Mouse (Mus musculus) intestine, embryonic 16.5 days (tissue): ENCODE measurements around the gene Mst1r. TPM values are rescaled to one million over a fixed set of nuclear protein-coding genes. Genes with fewer than 3 reads are reported as not detected.

Source experiments
- ATAC-seq: fragments of 200-750 bp; cut with Nextera tagmentation; 2 replicates; pipeline ENCODE4 v1.8.0; 2017; ENCODE audit warnings: moderate TSS enrichment, moderate library complexity
- H3K27ac ChIP-seq: fragments of 300-500 bp; sonication (generic); 2 replicates; pipeline ENCODE4 v1.5.1; 2014; ENCODE audit warnings: mild to moderate bottlenecking, low read length
- H3K27me3 ChIP-seq: fragments of 300-500 bp; sonication (generic); replicated peaks from 2 replicates; pipeline ENCODE4 v1.6.1; 2014; ENCODE audit warnings: low read length, control low read depth, mixed read lengths; ENCODE audit not compliant: control insufficient read depth, insufficient read depth
- H3K36me3 ChIP-seq: fragments of 300-500 bp; sonication (generic); 2 replicates; pipeline ENCODE4 v1.6.1; 2014; ENCODE audit warnings: low read length, control low read depth; ENCODE audit not compliant: control insufficient read depth, insufficient read depth
- H3K4me1 ChIP-seq: fragments of 300-500 bp; sonication (generic); 2 replicates; pipeline ENCODE4 v1.6.1; 2014; ENCODE audit warnings: low read length, control low read depth, mixed read lengths; ENCODE audit not compliant: control insufficient read depth, insufficient read depth
- H3K4me2 ChIP-seq: fragments of 300-500 bp; sonication (generic); 2 replicates; pipeline ENCODE4 v1.6.1; 2014; ENCODE audit warnings: low read depth, low read length, control low read depth
- H3K4me3 ChIP-seq: fragments of 300-500 bp; sonication (generic); 2 replicates; pipeline ENCODE4 v1.5.1; 2014; ENCODE audit warnings: mild to moderate bottlenecking, low read length
- H3K9ac ChIP-seq: fragments of 300-500 bp; sonication (generic); 2 replicates; pipeline ENCODE4 v1.6.1; 2014; ENCODE audit warnings: low read depth, low read length
- H3K9me3 ChIP-seq: fragments of 300-500 bp; sonication (generic); 2 replicates; pipeline ENCODE4 v1.6.1; 2016; ENCODE audit warnings: low read length, control low read depth; ENCODE audit not compliant: control insufficient read depth
- WGBS: fragments of 180-500 bp; shearing (Covaris S2); extraction: QIAGEN DNeasy Blood & Tissue Kit; methylation state at CpG from one replicate; pipeline ENCODE4 v1.1.7; 2014; 5-methylcytosine and 5-hydroxymethylcytosine counted together
- polyA plus RNA-seq: library from polyadenylated mRNA; unstranded; fragments of >200 nt; fragmentation: Nextera tagmentation; extraction: Ambion mirVana; gene quantifications from 2 replicates; pipeline ENCODE4 v1.2.1, GENCODE M21; 2015

The Mst1r gene
- polyA plus RNA-seq, 1 experiment from 2014 or later, result 13.3 TPM

DNA sequence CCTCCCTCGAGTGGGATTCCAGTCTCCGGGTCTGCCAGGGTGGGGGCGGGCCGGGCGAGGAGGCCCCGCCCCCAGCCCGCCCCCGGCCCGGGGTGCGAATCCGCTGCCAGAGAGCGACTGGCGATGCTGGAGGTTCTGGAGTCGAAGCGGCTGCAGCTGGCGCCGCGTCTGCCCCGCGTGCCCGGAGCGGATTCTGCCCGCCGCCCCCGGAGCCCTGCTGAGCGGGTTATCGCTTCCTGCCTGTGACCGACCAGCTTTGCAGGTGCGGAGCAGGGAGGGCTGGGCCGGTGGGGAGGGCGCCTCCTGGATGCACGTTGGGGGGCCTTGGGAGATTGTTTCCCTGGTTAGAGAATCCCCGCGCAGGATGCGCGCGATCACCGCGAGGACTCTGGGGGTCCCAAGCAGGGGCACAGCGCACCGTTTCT, 29.1 kb downstream of the Mst1r start:
- H3K36me3 ChIP-seq, result no peaks in the 10 kb centered on the region
- no peaks in the 10 kb centered on the region for H3K9me3 ChIP-seq
- H3K4me2 ChIP-seq, result peak overlapping the region; percentile 94
- H3K4me1 ChIP-seq, result peaks cover 19% of the 10 kb centered on the region
- H3K27me3 ChIP-seq, result peaks cover 16% of the 10 kb centered on the region
- 0 out of 2 replicates have a peak, but pooled peaks have one; percentile 29 for ATAC-seq
- peak overlapping the region; percentile 53 for H3K4me3 ChIP-seq
- WGBS, result 1% methylated on average over 40 of the region's 41 CpGs
- H3K27ac ChIP-seq, result no peak overlapping the region
- peak overlapping the region; percentile 66 for H3K9ac ChIP-seq

DNA sequence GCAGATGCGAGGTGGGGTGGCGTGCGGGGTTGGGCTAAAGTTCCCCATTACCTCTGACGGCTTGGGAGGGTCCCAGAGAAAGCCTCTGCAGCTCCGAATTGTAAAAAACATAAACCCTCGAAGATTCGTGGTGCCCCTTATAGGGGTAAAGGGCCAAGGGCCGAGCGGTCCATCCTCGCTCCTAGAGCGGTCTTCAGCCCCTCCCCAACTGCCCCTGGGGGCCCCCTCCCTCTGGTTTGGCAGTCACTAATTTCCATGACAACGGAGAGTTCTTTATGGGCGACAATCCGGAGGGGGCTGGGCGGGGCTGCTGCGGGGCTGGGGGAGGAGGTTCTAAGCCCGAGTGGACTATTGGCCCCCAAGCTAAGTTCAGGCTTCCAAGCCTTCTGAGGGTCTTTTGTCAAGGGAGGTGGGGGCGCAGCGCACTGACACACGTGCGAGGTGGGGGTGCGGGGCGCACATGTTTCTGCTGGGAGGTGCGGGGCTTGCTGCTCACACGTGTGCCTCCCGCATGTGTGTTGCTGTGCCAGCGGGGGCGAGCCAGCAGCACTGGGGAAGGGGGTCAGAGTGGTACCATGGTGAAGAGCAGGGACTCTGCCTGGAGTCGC, 29.6 kb downstream of the Mst1r start:
- no peaks in the 10 kb centered on the region for H3K9me3 ChIP-seq
- peak overlapping the region; percentile 53 for H3K4me3 ChIP-seq
- no peaks in the 10 kb centered on the region for H3K36me3 ChIP-seq
- H3K27ac ChIP-seq, result no peak overlapping the region
- H3K4me1 ChIP-seq, result peaks cover 14% of the 10 kb centered on the region
- peak overlapping the region; percentile 94 for H3K4me2 ChIP-seq
- 0 out of 2 replicates have a peak, but pooled peaks have one; percentile 21 for ATAC-seq
- 4% methylated on average over 29 of the region's 29 CpGs for WGBS
- H3K9ac ChIP-seq, result peak overlapping the region; percentile 66
- peaks cover 16% of the 10 kb centered on the region for H3K27me3 ChIP-seq

DNA sequence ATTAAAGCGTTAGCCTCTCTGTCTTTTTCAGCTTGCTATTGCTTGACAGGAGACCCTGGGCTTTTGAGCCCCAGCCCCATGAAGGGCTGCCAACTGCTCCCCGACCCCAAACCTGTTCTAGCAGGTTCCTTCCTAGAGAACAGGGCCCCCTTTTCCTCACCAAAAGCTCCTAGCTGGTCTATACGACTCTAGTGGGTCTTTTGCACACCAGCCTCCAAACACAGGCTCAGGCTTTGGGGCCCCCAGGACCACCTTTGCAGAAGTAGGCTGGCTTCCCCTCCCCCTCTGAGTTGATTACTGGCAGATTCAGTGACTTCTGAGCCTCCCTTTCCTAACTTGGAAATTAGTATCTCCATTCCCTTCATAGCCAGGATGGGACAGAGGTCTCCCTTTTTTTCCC, 30.2 kb downstream of the Mst1r start:
- H3K27me3 ChIP-seq, result peaks cover 16% of the 10 kb centered on the region
- peaks cover 11% of the 10 kb centered on the region for H3K4me1 ChIP-seq
- no peak for ATAC-seq
- no peak overlapping the region for H3K4me2 ChIP-seq
- no peaks in the 10 kb centered on the region for H3K36me3 ChIP-seq
- H3K4me3 ChIP-seq, result no peak overlapping the region
- no peak overlapping the region for H3K27ac ChIP-seq
- H3K9ac ChIP-seq, result no peak overlapping the region
- 30% methylated on average over 3 of the region's 3 CpGs for WGBS
- H3K9me3 ChIP-seq, result no peaks in the 10 kb centered on the region

DNA sequence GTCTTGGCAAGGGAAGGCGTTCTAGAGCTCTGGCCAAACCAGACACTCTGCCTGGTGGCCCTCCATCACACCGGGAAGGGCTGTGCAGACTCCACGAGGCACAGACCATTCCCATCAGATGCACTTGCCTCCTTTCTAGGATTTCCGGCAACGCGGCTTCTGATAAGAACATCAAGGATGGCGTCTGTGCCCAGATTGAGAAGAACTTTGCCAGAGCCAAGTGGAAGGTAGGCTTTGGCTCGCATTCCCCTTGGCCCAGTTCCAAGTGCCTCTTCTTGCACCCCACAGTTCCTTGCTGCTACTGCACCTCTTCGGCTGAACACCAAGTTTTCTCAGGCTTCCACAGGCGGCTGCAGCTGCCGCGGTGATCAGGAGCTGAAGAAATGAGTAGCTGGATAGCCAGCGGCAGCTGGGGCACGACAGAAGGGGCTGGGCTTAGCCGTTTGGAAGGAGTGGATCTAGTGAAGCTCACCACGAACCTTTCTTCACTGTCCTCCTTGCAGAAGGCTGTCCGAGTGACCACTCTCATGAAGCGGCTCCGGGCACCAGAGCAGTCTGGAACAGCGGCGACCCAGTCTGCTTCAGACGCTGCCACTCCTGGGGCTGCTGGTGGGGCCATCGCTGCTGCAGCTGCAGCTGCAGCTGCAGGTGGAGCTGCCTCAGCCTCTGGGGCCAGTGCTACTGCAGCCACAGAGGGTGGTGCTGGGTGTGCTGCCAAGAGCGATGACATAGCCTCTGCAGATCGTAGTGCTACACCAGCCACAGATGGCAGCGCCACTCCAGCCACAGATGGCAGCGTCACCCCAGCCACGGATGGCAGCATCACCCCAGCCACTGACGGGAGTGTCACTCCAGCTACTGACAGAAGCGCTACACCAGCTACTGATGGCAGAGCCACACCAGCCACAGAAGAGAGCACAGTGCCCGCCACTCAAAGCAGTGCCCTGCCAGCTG, 40.8 kb downstream of the Mst1r start:
- Histone ChIP-seq H3K4me1 (peaks cover 6% of the 10 kb centered on the region), H3K4me2 (no peak overlapping the region), H3K27me3 (no peaks in the 10 kb centered on the region), H3K4me3 (no peak overlapping the region), H3K27ac (no peak overlapping the region), H3K9ac (0 out of 2 replicates have a peak overlapping the region, but pooled peaks have one; percentile 6), H3K36me3 (no peaks in the 10 kb centered on the region), H3K9me3 (no peaks in the 10 kb centered on the region)
- WGBS, result 88% methylated on average over 31 of the region's 31 CpGs
- ATAC-seq, result no peak

DNA sequence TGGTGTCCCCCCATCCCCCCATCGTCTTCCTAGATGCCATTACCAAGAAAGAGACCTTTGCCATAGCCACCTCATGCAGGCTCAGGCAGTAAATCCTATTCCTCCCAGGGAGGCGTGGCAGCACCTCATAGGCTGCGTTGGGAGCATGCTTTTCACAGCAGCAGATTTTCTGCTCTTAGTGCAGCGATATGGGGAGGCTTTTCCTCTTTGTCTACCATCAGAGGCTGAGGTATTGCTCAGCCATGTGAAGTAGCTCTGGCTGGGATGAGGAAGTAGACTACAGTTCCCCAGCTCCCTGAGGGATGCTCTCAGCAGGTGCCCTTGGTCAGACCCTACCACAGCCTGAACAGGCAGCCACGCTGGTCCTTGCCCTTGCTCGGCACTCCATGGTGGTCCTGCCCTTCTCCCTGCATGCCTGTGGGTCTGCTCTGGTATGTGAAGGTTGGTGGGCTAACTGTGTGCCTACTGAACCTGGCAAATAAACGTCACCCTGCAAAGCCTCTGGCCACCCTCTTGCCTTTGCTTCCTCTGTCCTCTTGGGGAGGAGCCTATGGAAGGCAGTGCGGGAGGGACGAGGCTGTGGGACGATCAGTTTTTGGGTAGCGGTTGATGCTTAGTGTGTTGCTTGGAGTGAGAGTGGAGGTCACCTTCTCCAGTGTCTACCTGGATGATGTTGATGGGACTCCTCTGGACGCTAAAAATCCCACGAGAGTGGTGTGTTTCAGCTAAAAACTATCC, 42.7 kb downstream of the Mst1r start:
- 83% methylated on average over 13 of the region's 13 CpGs for WGBS
- H3K4me2 ChIP-seq, result no peak overlapping the region
- H3K4me1 ChIP-seq, result peaks cover 6% of the 10 kb centered on the region
- H3K9ac ChIP-seq, result no peak overlapping the region
- H3K27me3 ChIP-seq, result no peaks in the 10 kb centered on the region
- no peak overlapping the region for H3K4me3 ChIP-seq
- H3K36me3 ChIP-seq, result no peaks in the 10 kb centered on the region
- no peaks in the 10 kb centered on the region for H3K9me3 ChIP-seq
- H3K27ac ChIP-seq, result no peak overlapping the region
- ATAC-seq, result no peak

DNA sequence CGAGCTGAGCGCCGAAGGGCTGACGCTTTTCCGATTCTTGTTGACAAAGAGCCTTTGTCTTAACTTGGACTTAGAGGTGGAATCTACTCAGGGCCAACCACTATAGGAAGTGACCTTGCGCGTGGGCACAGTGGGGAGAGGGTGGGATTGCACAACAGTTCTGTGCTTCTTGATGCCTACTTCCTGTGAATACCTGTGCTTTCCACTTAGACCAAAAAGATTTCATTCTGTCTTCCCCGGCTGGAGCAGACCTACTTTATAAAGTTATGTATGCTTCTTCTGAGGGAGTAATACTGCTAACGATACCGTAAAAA, 43.2 kb downstream of the Mst1r start, which contains the start of gene Traip:
Gene Traip (plus strand): TSS at position 215 of the 314 bp plus-strand sequence.
- WGBS, result 90% methylated on average over 10 of the region's 10 CpGs
- no peaks in the 10 kb centered on the region for H3K9me3 ChIP-seq
- peak within 1 kb of the TSS; percentile 65 for H3K4me3 ChIP-seq
- ATAC-seq, result no peak
- H3K9ac ChIP-seq, result peak within 1 kb of the TSS; percentile 73
- H3K4me2 ChIP-seq, result peak within 1 kb of the TSS; percentile 62
- peak within 1 kb of the TSS; percentile 62; the same call in 1 of the 2 replicates for H3K27ac ChIP-seq
- H3K27me3 ChIP-seq, result no peaks in the 10 kb centered on the region
- H3K4me1 ChIP-seq, result peaks cover 6% of the 10 kb centered on the region
- H3K36me3 ChIP-seq, result no peaks in the 10 kb centered on the region

DNA sequence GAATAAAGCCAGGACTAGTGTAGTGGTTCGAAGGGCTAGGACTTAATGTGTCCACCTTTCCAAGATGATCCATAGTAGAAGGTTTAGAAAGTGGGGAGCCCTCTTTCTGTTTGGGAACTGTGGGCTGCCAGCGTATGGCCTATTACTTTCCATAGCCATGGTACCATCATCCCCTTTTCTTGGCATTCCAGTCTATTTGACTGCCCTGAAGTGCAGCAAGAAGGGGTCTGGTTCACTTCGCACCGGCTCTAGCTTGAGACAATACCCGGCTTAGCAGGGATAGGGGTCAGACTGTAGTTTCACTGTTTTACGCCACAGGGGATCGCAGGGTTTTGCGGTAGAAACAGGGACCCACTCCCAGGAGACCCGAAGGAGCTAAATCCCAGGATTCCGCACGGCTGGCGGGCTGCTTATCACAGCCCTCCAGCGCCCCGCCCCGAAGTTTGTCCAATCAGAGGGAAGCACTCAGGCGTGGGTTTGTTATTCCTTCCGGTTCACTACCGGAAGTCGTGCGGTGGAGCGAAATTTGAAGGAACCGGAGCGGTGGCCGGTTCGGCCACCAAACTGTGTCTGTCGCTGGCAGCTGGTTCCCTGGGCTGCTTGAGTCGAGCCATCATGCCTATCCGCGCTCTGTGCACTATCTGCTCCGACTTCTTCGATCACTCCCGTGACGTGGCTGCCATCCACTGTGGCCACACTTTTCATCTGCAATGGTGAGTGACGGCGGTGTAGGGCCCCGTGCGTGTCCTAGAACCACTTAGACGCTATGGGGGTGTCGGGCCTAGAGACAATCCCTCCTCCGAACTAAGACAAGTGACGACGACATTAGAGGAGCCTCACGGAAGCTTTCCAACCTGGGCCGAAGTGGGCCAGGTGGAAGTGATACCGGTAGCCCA, 44.0 kb downstream of the Mst1r start:
- H3K4me1 ChIP-seq, result peaks cover 6% of the 10 kb centered on the region
- no peaks in the 10 kb centered on the region for H3K36me3 ChIP-seq
- H3K9ac ChIP-seq, result peak overlapping the region; percentile 73
- H3K4me3 ChIP-seq, result peak overlapping the region; percentile 65
- H3K27ac ChIP-seq, result peak overlapping the region; percentile 62; the same call in 1 of the 2 replicates
- peak; percentile 96 for ATAC-seq
- WGBS, result 13% methylated on average over 45 of the region's 45 CpGs
- H3K4me2 ChIP-seq, result peak overlapping the region; percentile 62
- no peaks in the 10 kb centered on the region for H3K9me3 ChIP-seq
- no peaks in the 10 kb centered on the region for H3K27me3 ChIP-seq

DNA sequence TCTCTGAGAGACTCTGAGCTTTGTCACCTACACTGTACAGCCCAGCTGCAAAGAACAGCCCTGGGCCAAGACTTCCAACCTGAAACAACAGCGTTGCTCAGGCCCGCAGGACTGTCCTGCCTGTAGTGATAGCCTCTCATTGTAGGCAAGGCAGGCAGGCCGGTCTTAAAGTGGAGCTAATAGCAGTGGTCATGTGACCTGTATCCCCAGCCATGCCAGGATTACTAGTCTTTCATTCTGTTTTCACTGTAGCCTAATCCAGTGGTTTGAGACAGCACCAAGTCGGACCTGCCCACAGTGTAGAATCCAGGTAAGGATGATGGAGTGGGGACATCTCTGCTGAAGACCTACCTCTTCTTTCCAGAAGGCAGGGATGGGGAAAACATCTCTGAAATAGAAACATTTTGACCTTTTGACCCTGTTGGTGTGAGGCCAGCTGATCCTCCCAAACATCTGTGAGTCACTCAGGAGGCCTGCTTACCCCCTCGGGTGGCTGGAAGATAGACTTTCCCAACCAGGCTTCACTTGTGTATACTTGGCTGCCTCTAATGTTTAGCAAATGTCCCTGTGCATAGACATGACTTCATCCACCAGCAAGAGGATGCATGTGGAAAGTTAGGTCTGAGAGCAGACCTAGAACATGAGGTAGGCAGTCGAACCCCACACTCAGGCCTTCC, 49.1 kb downstream of the Mst1r start:
- Histone ChIP-seq H3K9me3 (no peaks in the 10 kb centered on the region), H3K4me1 (peaks cover 6% of the 10 kb centered on the region), H3K27ac (no peak overlapping the region), H3K9ac (no peak overlapping the region), H3K27me3 (no peaks in the 10 kb centered on the region), H3K4me3 (no peak overlapping the region), H3K36me3 (peaks cover 2% of the 10 kb centered on the region; the same call in 1 of the 2 replicates), H3K4me2 (no peak overlapping the region)
- no peak for ATAC-seq
- 73% methylated on average over 6 of the region's 6 CpGs for WGBS
